Mouse (Mus musculus): ENCODE data around the gene Dgke.

- TF ChIP-seq POLR2A (IDR thresholded peaks at IDR 0.05; ENCODE audit: insufficient read depth, low read length) (no peak), CTCF (IDR thresholded peaks at IDR 0.05; ENCODE audit: low read depth, low read length) (peak; percentile 0)
Measured at GRCm38 (mm10) chr11:89020681-89021305, 45.9 kb downstream of the Dgke start.
